Mouse (Mus musculus): ENCODE measurements around the gene Ccdc136.

DNA sequence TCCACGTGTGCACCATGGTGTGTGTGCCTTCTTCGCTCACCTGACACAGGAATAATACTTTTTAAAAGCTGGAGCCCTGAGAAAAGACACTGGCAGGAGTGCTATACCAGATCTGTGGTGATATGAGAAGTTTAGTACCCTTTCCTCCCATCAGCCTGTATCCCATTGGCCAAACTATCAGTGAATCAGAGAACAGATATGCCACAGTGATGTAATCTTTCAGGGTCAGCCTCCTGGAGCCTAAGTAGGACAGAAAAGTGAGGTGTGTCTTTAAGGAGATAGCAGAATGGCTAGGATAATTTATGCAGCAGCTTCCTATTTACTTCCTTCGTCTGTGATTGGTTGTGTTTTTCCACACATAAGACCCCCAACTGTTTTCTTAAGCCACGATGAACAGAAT, 32.1 kb downstream of the Ccdc136 start:
- TF ChIP-seq CTCF (IDR thresholded peaks at IDR 0.05; ENCODE audit: control insufficient read depth, insufficient read depth, insufficient read length) = no peak
- TF ChIP-seq MAX (IDR thresholded peaks at IDR 0.05) = no peak
- no peak for TF ChIP-seq USF1 (IDR thresholded peaks at IDR 0.05; ENCODE audit: low read depth)
- no peak for TF ChIP-seq MYOD1 (IDR thresholded peaks at IDR 0.05; ENCODE audit: control insufficient read depth, insufficient read length, low read depth)

Measured in C2C12 (cell line).